Mouse (Mus musculus) macrophage (primary cell): ENCODE results near the gene Zbtb39. TPM values are rescaled to one million over a fixed set of nuclear protein-coding genes. Genes with fewer than 3 reads are reported as not detected.

ENCODE experiments used
- polyA plus RNA-seq: library from polyadenylated mRNA; stranded (reverse); fragments of 250-400 nt; gene quantifications from 3 replicates; pipeline ENCODE4 v1.2.4, GENCODE M21; 2018; ENCODE audit warnings: inconsistent platforms

Zbtb39 gene
- polyA plus RNA-seq, 1 experiment from 2014 or later, result 3.4 TPM

Other genes with a start within 250 kb of the Zbtb39 start
- gene Stac3, start 237.9 kb upstream of the Zbtb39 start, polyA plus RNA-seq, result 0.09 to 0.59 TPM in 2 of 3 replicates, not detected in the other
- gene Ndufa4l2, start 224.6 kb upstream of the Zbtb39 start, polyA plus RNA-seq, result not detected in 3 replicates
- 14.8 to 30.5 TPM (median 16.0 TPM) in 3 replicates for gene Shmt2, start 217.1 kb upstream of the Zbtb39 start, polyA plus RNA-seq
- not detected in 3 replicates for gene Nxph4, start 205.0 kb upstream of the Zbtb39 start, polyA plus RNA-seq
- 315 to 785 TPM (median 440 TPM) in 3 replicates for gene Lrp1, start 118.4 kb upstream of the Zbtb39 start, polyA plus RNA-seq
- gene Stat6, start 96.6 kb upstream of the Zbtb39 start, polyA plus RNA-seq, result 122 to 141 TPM (median 128 TPM) in 3 replicates
- 2.7 to 5.4 TPM (median 4.6 TPM) in 3 replicates for gene Nemp1, start 72.6 kb upstream of the Zbtb39 start, polyA plus RNA-seq
- gene Nab2, start 71.0 kb upstream of the Zbtb39 start, polyA plus RNA-seq, result 28.7 to 37.7 TPM (median 31.1 TPM) in 3 replicates
- gene Myo1a, start 34.4 kb upstream of the Zbtb39 start, polyA plus RNA-seq, result 0.11 TPM in 1 of 3 replicates, not detected in the others
- gene Tac2, start 15.1 kb upstream of the Zbtb39 start, polyA plus RNA-seq, result not detected in 3 replicates
- 0.03 TPM in 1 of 3 replicates, not detected in the others for gene Gpr182, start 12.2 kb downstream of the Zbtb39 start, polyA plus RNA-seq
- 0.03 TPM in 1 of 3 replicates, not detected in the others for gene Rdh1, start 20.2 kb downstream of the Zbtb39 start, polyA plus RNA-seq
- not detected in 3 replicates for gene Rdh16f1, start 20.2 kb downstream of the Zbtb39 start, polyA plus RNA-seq
- gene Rdh9, start 36.8 kb downstream of the Zbtb39 start, polyA plus RNA-seq, result 0.13 to 0.16 TPM in 2 of 3 replicates, not detected in the other
- not detected in 3 replicates for gene Rdh16, start 61.6 kb downstream of the Zbtb39 start, polyA plus RNA-seq
- not detected in 3 replicates for gene Rdh19, start 110.4 kb downstream of the Zbtb39 start, polyA plus RNA-seq
- gene Rdh16f2, start 126.9 kb downstream of the Zbtb39 start, polyA plus RNA-seq, result not detected in 3 replicates
- gene Rdh7, start 149.3 kb downstream of the Zbtb39 start, polyA plus RNA-seq, result not detected in 3 replicates
- gene Sdr9c7, start 159.0 kb downstream of the Zbtb39 start, polyA plus RNA-seq, result not detected in 3 replicates